26 mouse cellular contexts compared by ENCODE assay signal in the genomic region with DNA sequence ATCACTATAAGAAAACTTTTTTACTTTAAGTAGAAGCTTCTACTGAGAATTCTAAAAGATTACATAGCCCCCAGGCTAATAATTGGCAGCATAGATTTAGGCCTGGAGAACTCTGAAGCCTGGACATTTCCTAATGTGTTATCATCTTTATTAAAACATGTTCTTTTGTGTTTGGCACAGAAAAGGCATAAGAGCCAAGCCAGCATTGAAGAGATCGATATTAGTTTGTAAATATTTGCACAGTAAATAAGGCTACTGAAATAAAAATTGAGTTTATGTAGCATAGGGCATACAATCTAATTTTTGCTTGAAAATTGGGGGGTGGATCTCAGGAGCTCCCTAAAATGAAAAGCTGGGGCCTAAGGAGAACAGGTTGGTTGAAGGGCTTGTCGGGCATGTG.
DNase-seq lines count a peak whose midpoint lies in the region; ATAC-seq and TF ChIP-seq lines count a peak whose summit lies in the region.
"Had no signal": no experiment of that assay in that cellular context is flagged by ENCODE, and none has a peak within 500 bp of the region (broad histone marks: within the 10 kb centered on the region; RNA-seq: fewer than 3 reads in every experiment).

No protein-coding gene starts in this region.

- no peaks in the 10 kb centered on the region for H3K79me2 ChIP-seq in liver, adult 2 months (ENCODE audit: control insufficient read depth, insufficient read depth, low read length)
- H3K79me2 ChIP-seq in heart, adult 2 months (replicated peaks; ENCODE audit: control insufficient read depth, insufficient read depth, low read length): peaks cover 4% of the 10 kb centered on the region

- no peak for DNase-seq in embryonic facial prominence, embryonic 10.5 days (ENCODE audit: low spot score)
- DNase-seq in liver, adult 2 months (ENCODE audit: extremely low read depth, low read depth, low spot score): peak; percentile 91
- no peak for DNase-seq in liver, embryonic 11.5 days (ENCODE audit: low spot score)
- no peak for DNase-seq in embryonic facial prominence, embryonic 14.5 days (ENCODE audit: low spot score)
- no peak for DNase-seq in heart, adult 2 months
- DNase-seq: adrenal gland, adult 8-10 months; adrenal gland, postnatal 14 days; adrenal gland, postnatal 36 days; B cell, adult 2 months; cerebellum, adult 11-12 months; cerebellum, adult 2 months; cerebellum, adult 9-10 months; cerebellum, postnatal 10 days; cerebellum, postnatal 25 days had no signal

- no peaks in the 10 kb centered on the region for H3K9me3 ChIP-seq in embryonic facial prominence, embryonic 13.5 days
- H3K9me3 ChIP-seq in embryonic facial prominence, embryonic 10.5 days: no peaks in the 10 kb centered on the region
- no peaks in the 10 kb centered on the region for H3K9me3 ChIP-seq in liver, embryonic 11.5 days (ENCODE audit: control insufficient read depth, low read length)
- H3K9me3 ChIP-seq in embryonic facial prominence, embryonic 14.5 days (ENCODE audit: control insufficient read depth, low read length): no peaks in the 10 kb centered on the region
- H3K9me3 ChIP-seq: embryonic facial prominence, embryonic 15.5 days; forebrain, embryonic 10.5 days; forebrain, embryonic 12.5 days; G1E had no signal

- H3K4me3 ChIP-seq in embryonic facial prominence, embryonic 13.5 days: no peak overlapping the region
- H3K4me3 ChIP-seq in embryonic facial prominence, embryonic 10.5 days: no peak overlapping the region
- no peak overlapping the region for H3K4me3 ChIP-seq in liver, adult 2 months (ENCODE audit: insufficient read depth, low read depth, low read length)
- no peak overlapping the region for H3K4me3 ChIP-seq in liver, embryonic 11.5 days (ENCODE audit: low read depth, low read length)
- no peak overlapping the region for H3K4me3 ChIP-seq in embryonic facial prominence, embryonic 14.5 days (ENCODE audit: low read depth, low read length)
- no peak overlapping the region for H3K4me3 ChIP-seq in heart, adult 2 months
- H3K4me3 ChIP-seq: embryonic facial prominence, embryonic 15.5 days; erythroblast, embryonic 14.5 days; forebrain, embryonic 10.5 days; forebrain, embryonic 12.5 days had no signal

- no peak for TF ChIP-seq CTCF in liver, adult 2 months (IDR thresholded peaks at IDR 0.05; ENCODE audit: low read depth, low read length)
- no peak for TF ChIP-seq CTCF in heart, adult 2 months (IDR thresholded peaks at IDR 0.05)

- peaks cover 26% of the 10 kb centered on the region for H3K4me1 ChIP-seq in embryonic facial prominence, embryonic 13.5 days
- peaks cover 45% of the 10 kb centered on the region for H3K4me1 ChIP-seq in embryonic facial prominence, embryonic 10.5 days
- H3K4me1 ChIP-seq in liver, adult 2 months (ENCODE audit: control insufficient read depth, insufficient read depth, low read length): peaks cover 13% of the 10 kb centered on the region
- H3K4me1 ChIP-seq in liver, embryonic 11.5 days (replicated peaks; ENCODE audit: control insufficient read depth, insufficient read depth, low read length): 0 out of 2 replicates have a peak, but pooled peaks cover 3% of the 10 kb centered on the region
- H3K4me1 ChIP-seq in embryonic facial prominence, embryonic 14.5 days (ENCODE audit: control insufficient read depth, insufficient read depth, low read length): peaks cover 17% of the 10 kb centered on the region
- H3K4me1 ChIP-seq in heart, adult 2 months (ENCODE audit: control insufficient read depth, insufficient read depth, low read length): peaks cover 5% of the 10 kb centered on the region

- no peaks in the 10 kb centered on the region for H3K27me3 ChIP-seq in embryonic facial prominence, embryonic 13.5 days
- no peaks in the 10 kb centered on the region for H3K27me3 ChIP-seq in embryonic facial prominence, embryonic 10.5 days (replicated peaks; ENCODE audit: low read depth, poor library complexity, severe bottlenecking)
- no peaks in the 10 kb centered on the region for H3K27me3 ChIP-seq in liver, adult 2 months (ENCODE audit: control insufficient read depth, insufficient read depth, low read length)
- H3K27me3 ChIP-seq in liver, embryonic 11.5 days (replicated peaks; ENCODE audit: control insufficient read depth, insufficient read depth, low read length): no peaks in the 10 kb centered on the region
- no peaks in the 10 kb centered on the region for H3K27me3 ChIP-seq in embryonic facial prominence, embryonic 14.5 days (replicated peaks; ENCODE audit: control insufficient read depth, insufficient read depth, low read length)
- H3K27me3 ChIP-seq in heart, adult 2 months (ENCODE audit: control insufficient read depth, insufficient read depth, low read length): no peaks in the 10 kb centered on the region
- H3K27me3 ChIP-seq: CH12.LX; embryonic facial prominence, embryonic 15.5 days; forebrain, embryonic 12.5 days; Patski had no signal

- no peak overlapping the region for H3K4me2 ChIP-seq in embryonic facial prominence, embryonic 13.5 days
- no peak overlapping the region for H3K4me2 ChIP-seq in liver, embryonic 11.5 days
- H3K4me2 ChIP-seq in embryonic facial prominence, embryonic 14.5 days (ENCODE audit: low read depth, low read length): no peak overlapping the region
- H3K4me2 ChIP-seq: embryonic facial prominence, embryonic 15.5 days; forebrain, embryonic 12.5 days had no signal

- peak overlapping the region; percentile 28; the same call in 1 of the 2 replicates for H3K27ac ChIP-seq in embryonic facial prominence, embryonic 13.5 days
- no peak overlapping the region for H3K27ac ChIP-seq in embryonic facial prominence, embryonic 10.5 days (replicated peaks)
- H3K27ac ChIP-seq in liver, adult 2 months (replicated peaks; ENCODE audit: insufficient read depth, low read depth, low read length): no peak overlapping the region
- H3K27ac ChIP-seq in liver, embryonic 11.5 days (ENCODE audit: low read depth, low read length): no peak overlapping the region
- 0 out of 2 replicates have a peak overlapping the region, but pooled peaks have one; percentile 33 for H3K27ac ChIP-seq in embryonic facial prominence, embryonic 14.5 days (replicated peaks; ENCODE audit: low read depth, low read length)
- no peak overlapping the region for H3K27ac ChIP-seq in heart, adult 2 months
- H3K27ac ChIP-seq: forebrain, embryonic 10.5 days; forebrain, embryonic 12.5 days had no signal

- no peak for TF ChIP-seq POLR2A in liver, adult 2 months (IDR thresholded peaks at IDR 0.05; ENCODE audit: extremely low read depth, insufficient read depth, low read length)
- TF ChIP-seq POLR2A in heart, adult 2 months (IDR thresholded peaks at IDR 0.05; ENCODE audit: insufficient read depth, low read depth, low read length): no peak

- intact Hi-C loops in heart, adult 2 months (cut with DNase I): no loop called here

- 93% methylated on average over 2 of the region's 2 CpGs for WGBS in embryonic facial prominence, embryonic 13.5 days
- 97% methylated on average over 2 of the region's 2 CpGs for WGBS in embryonic facial prominence, embryonic 10.5 days
- 24% methylated on average over 2 of the region's 2 CpGs for WGBS in liver, adult 2 months
- 82% methylated on average over 2 of the region's 2 CpGs for WGBS in liver, embryonic 11.5 days
- 90% methylated on average over 2 of the region's 2 CpGs for WGBS in embryonic facial prominence, embryonic 14.5 days
- WGBS in heart, adult 2 months: 96% methylated on average over 2 of the region's 2 CpGs

- TF ChIP-seq EP300 in heart, adult 2 months (IDR thresholded peaks at IDR 0.05; ENCODE audit: insufficient read depth, low read depth, low read length): no peak

- no peaks in the 10 kb centered on the region for H3K36me3 ChIP-seq in embryonic facial prominence, embryonic 13.5 days
- H3K36me3 ChIP-seq in embryonic facial prominence, embryonic 10.5 days (replicated peaks): no peaks in the 10 kb centered on the region; the same call in 1 of the 2 replicates
- H3K36me3 ChIP-seq in liver, adult 2 months (ENCODE audit: control insufficient read depth, insufficient read depth, low read length): no peaks in the 10 kb centered on the region
- H3K36me3 ChIP-seq in liver, embryonic 11.5 days (ENCODE audit: control insufficient read depth, insufficient read depth, low read length): no peaks in the 10 kb centered on the region
- H3K36me3 ChIP-seq in embryonic facial prominence, embryonic 14.5 days (ENCODE audit: control insufficient read depth, insufficient read depth, low read length): no peaks in the 10 kb centered on the region
- peaks cover 4% of the 10 kb centered on the region; the same call in 1 of the 2 replicates for H3K36me3 ChIP-seq in heart, adult 2 months (ENCODE audit: control insufficient read depth, insufficient read depth, low read length)
- H3K36me3 ChIP-seq: embryonic facial prominence, embryonic 15.5 days; forebrain, embryonic 10.5 days; forebrain, embryonic 12.5 days; G1E had no signal

- no peak overlapping the region for H3K9ac ChIP-seq in embryonic facial prominence, embryonic 13.5 days
- no peak overlapping the region for H3K9ac ChIP-seq in liver, adult 2 months (ENCODE audit: low read depth, low read length)
- H3K9ac ChIP-seq in liver, embryonic 11.5 days (ENCODE audit: low read depth, low read length): no peak overlapping the region
- H3K9ac ChIP-seq in embryonic facial prominence, embryonic 14.5 days (ENCODE audit: low read depth, low read length): no peak overlapping the region
- H3K9ac ChIP-seq in heart, adult 2 months (ENCODE audit: low read depth, low read length): no peak overlapping the region
- H3K9ac ChIP-seq: embryonic facial prominence, embryonic 15.5 days; forebrain, embryonic 12.5 days had no signal

- no peak for ATAC-seq in embryonic facial prominence, embryonic 13.5 days (ENCODE audit: insufficient number of reproducible peaks, insufficient read depth, low FRiP score, low TSS enrichment, low read depth)
- no peak for ATAC-seq in liver, embryonic 11.5 days (replicated peaks; ENCODE audit: low FRiP score)
- no peak for ATAC-seq in embryonic facial prominence, embryonic 14.5 days (ENCODE audit: low read depth)
- ATAC-seq: activated CD4-positive, CD25-positive, alpha-beta regulatory T cell, adult 4 months; CD4-positive, CD25-positive, alpha-beta regulatory T cell, adult 4 months; forebrain, embryonic 14.5 days; forebrain, embryonic 16.5 days; Patski had no signal

Comparison
In these comparisons a context has a peak if more than half of its experiments do, and no peak if none do; other contexts are left out.
1. H3K27ac ChIP-seq: peak in embryonic facial prominence, embryonic 13.5 days (single experiment) and embryonic facial prominence, embryonic 14.5 days (single experiment); none in embryonic facial prominence, embryonic 10.5 days (single experiment), liver, adult 2 months (single experiment), liver, embryonic 11.5 days (single experiment) and heart, adult 2 months (single experiment).